Mouse (Mus musculus) liver, embryonic 14.5 days (tissue): ENCODE measurements around the gene Tube1. TPM values are rescaled to one million over a fixed set of nuclear protein-coding genes. Genes with fewer than 3 reads are reported as not detected.

Experiments
- ATAC-seq: fragments of 200-750 bp; cut with Nextera tagmentation; 2 replicates; pipeline ENCODE4 v1.8.0; 2017; ENCODE audit warnings: moderate number of reproducible peaks, mild to moderate bottlenecking, moderate library complexity; ENCODE audit not compliant: insufficient read depth
- DNase-seq, 3 experiments: peaks; one replicate each; pipeline ENCODE4 v3.0.0-alpha.2; 2012 to 2013; ENCODE audit warnings: low read depth in 3 of 3, low spot score in 3 of 3
- H3K27ac ChIP-seq: fragments of 300-500 bp; sonication (generic); 2 replicates; pipeline ENCODE4 v1.5.1; 2014; ENCODE audit warnings: moderate library complexity, mild to moderate bottlenecking, control low read depth, inconsistent platforms
- H3K27me3 ChIP-seq: fragments of 300-500 bp; sonication (generic); 2 replicates; pipeline ENCODE4 v1.6.1; 2014; ENCODE audit warnings: mild to moderate bottlenecking, low read length, moderate library complexity; ENCODE audit not compliant: control insufficient read depth, insufficient read depth
- H3K36me3 ChIP-seq: fragments of 300-500 bp; sonication (generic); replicated peaks from 2 replicates; pipeline ENCODE4 v1.6.1; 2014; ENCODE audit warnings: low read depth; ENCODE audit not compliant: control insufficient read depth, insufficient read depth
- H3K4me1 ChIP-seq, 2 experiments: fragments of 200-500 bp in 1 of 2; fragments of 300-500 bp in 1 of 2; sonication (generic) in 1 of 2; replicated peaks; 2 replicates each; pipeline ENCODE4 v1.6.1; 2012 to 2014; ENCODE audit warnings: antibody characterized with exemption in 1 of 2, inconsistent platforms in 1 of 2, low read length in 1 of 2; ENCODE audit not compliant: control insufficient read depth in 2 of 2, insufficient read depth in 2 of 2
- H3K4me2 ChIP-seq: fragments of 300-500 bp; sonication (generic); 2 replicates; pipeline ENCODE4 v1.6.1; 2014; ENCODE audit warnings: low read depth, mild to moderate bottlenecking, control low read depth, moderate library complexity
- H3K4me3 ChIP-seq, 2 experiments: fragments of 200-500 bp in 1 of 2; fragments of 300-500 bp in 1 of 2; sonication (generic) in 1 of 2; 2 replicates each; pipeline ENCODE4 v1.5.1; 2012 to 2014; ENCODE audit warnings: low read depth in 2 of 2, low read length in 2 of 2, mild to moderate bottlenecking in 2 of 2, control low read depth in 1 of 2, inconsistent platforms in 1 of 2, moderate library complexity in 1 of 2; ENCODE audit not compliant: insufficient read depth in 1 of 2
- H3K9ac ChIP-seq: fragments of 300-500 bp; sonication (generic); replicated peaks from 2 replicates; pipeline ENCODE4 v1.6.1; 2014; ENCODE audit warnings: mild to moderate bottlenecking, control low read depth, moderate library complexity
- H3K9me3 ChIP-seq: fragments of 300-500 bp; sonication (generic); 2 replicates; pipeline ENCODE4 v1.6.1; 2016; ENCODE audit warnings: low read length, mixed read lengths; ENCODE audit not compliant: control insufficient read depth
- CTCF ChIP-seq: IDR thresholded peaks from 2 replicates; pipeline ENCODE4 v1.5.1; 2016; ENCODE audit warnings: antibody characterized with exemption, low read depth, control low read depth
- EP300 ChIP-seq: IDR thresholded peaks from 2 replicates; pipeline ENCODE4 v1.6.1; 2016; ENCODE audit warnings: antibody characterized with exemption, low read depth
- WGBS: fragments of 180-500 bp; shearing (Covaris S2); extraction: QIAGEN DNeasy Blood & Tissue Kit; methylation state at CpG from one replicate; pipeline ENCODE4 v1.1.7; 2014; ENCODE audit not compliant: insufficient replicate concordance; 5-methylcytosine and 5-hydroxymethylcytosine counted together
- polyA plus RNA-seq, 2 experiments: library from polyadenylated mRNA; depleted of rRNA in 1 of 2; stranded (reverse) in 1 of 2; unstranded in 1 of 2; fragments of >200 nt; fragmentation: Nextera tagmentation in 1 of 2; extraction: Ambion mirVana in 1 of 2; gene quantifications; 2 replicates each; pipeline versions ENCODE4 v1.2.1 to v1.2.3; 2012 to 2014

Gene Tube1
- polyA plus RNA-seq, 2 experiments, result 5.0 to 5.2 TPM

GRCm38 (mm10) chr10:39165632-39166115 is 31.9 kb downstream of the Tube1 start:
- Histone ChIP-seq H3K4me3 (no peak overlapping the region), H3K27ac (no peak overlapping the region), H3K9ac (no peak overlapping the region), H3K4me2 (no peak overlapping the region), H3K4me1 (no peaks in the 10 kb centered on the region; a peak in 2 of 4 replicates), H3K27me3 (no peaks in the 10 kb centered on the region; the same call in 1 of the 2 replicates), H3K36me3 (no peaks in the 10 kb centered on the region), H3K9me3 (no peaks in the 10 kb centered on the region)
- DNase-seq (no peak), ATAC-seq (no peak)
- TF ChIP-seq EP300, result no peak
- TF ChIP-seq CTCF, result no peak
- 25% methylated on average over 11 of the region's 11 CpGs for WGBS

- 64% methylated on average over 11 of the region's 11 CpGs for WGBS
- DNase-seq (no peak), ATAC-seq (no peak)
- no peak overlapping the region for H3K9ac ChIP-seq
- H3K4me3 ChIP-seq, result no peak overlapping the region
- peaks cover 1 to 4% of the 10 kb centered on the region in 2 experiments; a peak in 2 of 4 replicates for H3K4me1 ChIP-seq
- no peaks in the 10 kb centered on the region for H3K9me3 ChIP-seq
- no peaks in the 10 kb centered on the region for H3K36me3 ChIP-seq
- H3K4me2 ChIP-seq, result no peak overlapping the region
- no peak for TF ChIP-seq CTCF
- no peak for TF ChIP-seq EP300
- no peak overlapping the region for H3K27ac ChIP-seq
- no peaks in the 10 kb centered on the region; the same call in 1 of the 2 replicates for H3K27me3 ChIP-seq
Measured at GRCm38 (mm10) chr10:39167611-39168010, 33.8 kb downstream of the Tube1 start.

- ATAC-seq (no peak), DNase-seq (no peak)
- WGBS, result 38% methylated on average over 9 of the region's 9 CpGs
- no peaks in the 10 kb centered on the region; the same call in 1 of the 2 replicates for H3K27me3 ChIP-seq
- no peaks in the 10 kb centered on the region for H3K36me3 ChIP-seq
- H3K4me3 ChIP-seq, result no peak overlapping the region
- H3K27ac ChIP-seq, result no peak overlapping the region
- H3K4me1 ChIP-seq, result peaks cover 2 to 4% of the 10 kb centered on the region in 2 experiments; a peak in 3 of 4 replicates
- no peaks in the 10 kb centered on the region for H3K9me3 ChIP-seq
- TF ChIP-seq CTCF (no peak), EP300 (no peak)
- H3K4me2 ChIP-seq, result no peak overlapping the region
- H3K9ac ChIP-seq, result no peak overlapping the region
Measured at GRCm38 (mm10) chr10:39169642-39170041, 35.9 kb downstream of the Tube1 start.

GRCm38 (mm10) chr10:39170181-39170580 is 36.4 kb downstream of the Tube1 start:
- WGBS, result 16% methylated on average over 8 of the region's 8 CpGs
- no peak overlapping the region for H3K27ac ChIP-seq
- ATAC-seq (no peak), DNase-seq (peak; percentile 15 to 31 (median 22))
- H3K36me3 ChIP-seq, result no peaks in the 10 kb centered on the region
- peaks cover 4 to 5% of the 10 kb centered on the region in 2 experiments; a peak in 3 of 4 replicates for H3K4me1 ChIP-seq
- no peak overlapping the region for H3K4me2 ChIP-seq
- no peaks in the 10 kb centered on the region for H3K9me3 ChIP-seq
- H3K9ac ChIP-seq, result no peak overlapping the region
- TF ChIP-seq CTCF (peak; percentile 82), EP300 (no peak)
- H3K4me3 ChIP-seq, result no peak overlapping the region
- no peaks in the 10 kb centered on the region; the same call in 1 of the 2 replicates for H3K27me3 ChIP-seq

- DNase-seq (no peak), ATAC-seq (no peak)
- H3K27ac ChIP-seq, result no peak overlapping the region
- no peak for TF ChIP-seq CTCF
- TF ChIP-seq EP300, result no peak
- H3K36me3 ChIP-seq, result no peaks in the 10 kb centered on the region
- WGBS, result 15% methylated on average over 6 of the region's 6 CpGs
- H3K9me3 ChIP-seq, result no peaks in the 10 kb centered on the region
- H3K27me3 ChIP-seq, result no peaks in the 10 kb centered on the region; the same call in 1 of the 2 replicates
- H3K4me3 ChIP-seq, result no peak overlapping the region
- no peak overlapping the region for H3K9ac ChIP-seq
- H3K4me2 ChIP-seq, result peak overlapping the region; percentile 76
- peaks cover 4 to 5% of the 10 kb centered on the region in 2 experiments; a peak in 3 of 4 replicates for H3K4me1 ChIP-seq
Measured at GRCm38 (mm10) chr10:39170706-39171105, 36.9 kb downstream of the Tube1 start.
